Mouse (Mus musculus): Measurements from ENCODE around the gene Mast1.
"Not testable (repeated sequence)": the region's sequence is repeated elsewhere in the genome, so short reads cannot be mapped to it uniquely, and the experiment has no call there.

Mast1 gene

DNA sequence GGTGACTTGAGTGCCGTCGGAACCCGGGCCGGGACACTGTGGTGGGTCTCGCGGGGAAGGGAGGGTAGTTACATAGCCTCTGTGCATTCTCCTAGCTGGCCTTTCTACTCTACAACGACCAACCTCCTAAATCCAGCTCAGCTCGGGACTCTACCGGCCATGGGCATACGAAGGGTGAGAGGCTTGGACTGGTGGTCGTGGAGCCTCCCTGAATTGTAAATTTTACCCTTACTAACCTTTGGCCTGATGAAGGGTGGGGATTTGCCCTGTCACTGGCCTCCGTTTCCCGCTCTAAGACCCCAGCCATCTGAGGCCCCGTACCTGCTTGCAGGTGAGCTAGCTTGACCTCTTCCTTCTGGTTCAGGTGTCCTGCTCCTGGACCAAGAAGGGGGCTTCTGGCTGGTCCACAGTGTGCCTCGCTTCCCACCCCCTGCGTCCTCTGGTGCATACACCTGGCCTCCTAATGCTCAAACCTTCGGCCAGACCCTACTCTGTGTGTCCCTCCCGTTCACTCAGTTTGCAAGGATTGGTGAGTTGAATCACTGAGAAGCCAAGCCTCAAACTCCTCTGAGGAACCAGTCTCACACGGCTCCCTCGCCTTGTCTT is 27.9 kb downstream of the Mast1 start:
- no peak for DNase-seq (ENCODE audit: low spot score)

DNA sequence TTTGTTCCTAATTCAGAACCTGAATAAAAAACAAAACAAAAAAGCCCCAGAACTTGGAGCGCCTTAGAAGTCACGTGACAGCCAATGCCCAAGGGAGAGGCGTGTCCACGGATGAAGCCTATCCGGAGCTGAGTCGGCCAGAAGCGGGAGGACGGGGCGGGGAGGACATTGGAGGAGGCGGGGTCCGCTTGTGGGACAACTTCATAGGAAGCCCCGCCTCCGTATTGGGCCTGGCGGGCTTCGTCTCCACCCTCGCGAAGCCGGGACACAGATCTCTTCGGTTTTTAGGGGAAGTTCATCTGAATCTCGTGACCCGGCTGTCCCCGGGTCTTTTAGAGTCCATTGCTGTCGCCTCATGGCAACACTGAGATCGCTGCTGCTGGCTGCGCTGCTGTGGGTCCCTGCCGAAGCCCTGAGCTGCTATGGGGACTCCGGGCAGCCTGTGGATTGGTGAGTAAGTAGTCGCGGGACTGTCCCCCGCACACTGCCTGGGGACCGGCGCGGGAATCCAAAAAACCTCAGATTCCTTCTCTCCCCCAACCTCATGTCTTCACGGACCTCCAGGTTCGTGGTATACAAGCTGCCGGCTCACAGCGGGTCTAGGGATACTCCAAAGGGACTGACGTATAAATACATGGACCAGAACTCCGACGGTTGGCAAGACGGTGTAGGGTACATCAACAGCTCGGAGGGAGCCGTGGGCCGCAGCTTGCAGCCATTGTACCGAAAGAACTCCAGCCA is 28.6 kb downstream of the Mast1 start, which contains the start of gene Dnase2a:
Gene Dnase2a, plus strand, starts transcription at position 140 of the 741 bp plus-strand sequence.
- peak; percentile 89 for DNase-seq (ENCODE audit: low spot score)

DNA sequence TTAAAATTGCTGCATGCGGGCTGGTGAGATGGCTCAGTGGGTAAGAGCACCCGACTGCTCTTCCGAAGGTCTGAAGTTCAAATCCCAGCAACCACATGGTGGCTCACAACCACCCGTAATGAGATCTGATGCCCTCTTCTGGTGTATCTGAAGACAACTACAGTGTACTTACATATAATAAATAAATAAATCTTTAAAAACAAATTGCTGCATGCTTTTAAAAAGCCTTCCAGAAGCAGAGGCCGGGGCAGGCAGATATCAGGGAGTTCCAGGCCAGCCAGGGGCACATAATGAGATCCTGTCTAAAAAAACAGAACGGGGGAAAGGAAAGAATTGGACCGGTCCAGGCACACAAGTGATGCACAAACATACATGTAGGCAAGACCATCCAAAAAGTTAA is 29.2 kb downstream of the Mast1 start:
- not testable (repeated sequence) for DNase-seq (ENCODE audit: low spot score)

DNA sequence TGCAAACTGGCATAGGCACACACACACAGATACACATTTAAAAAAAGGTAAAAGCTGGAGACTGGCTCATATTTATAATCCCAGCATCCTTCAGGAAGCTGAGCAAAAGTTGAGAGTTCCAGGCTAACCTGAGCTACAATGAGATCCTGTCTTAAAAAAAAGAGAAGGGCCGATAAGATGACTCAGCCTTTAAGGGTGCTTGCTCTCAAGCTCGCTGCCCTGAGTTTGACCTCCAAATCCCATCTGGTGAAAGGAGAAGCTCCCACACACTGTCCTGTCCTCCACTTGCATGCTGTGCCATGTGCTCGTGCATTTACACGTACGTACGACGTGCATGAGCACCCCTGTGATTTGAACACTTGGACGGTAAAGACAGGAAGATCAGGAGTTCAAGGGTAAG is 29.7 kb downstream of the Mast1 start:
- DNase-seq (ENCODE audit: low spot score), result no peak

- no peak for DNase-seq (ENCODE audit: low spot score)
Observed at GRCm38 (mm10) chr8:84907037-84907436, 30.1 kb downstream of the Mast1 start.

- DNase-seq (ENCODE audit: low spot score), result no peak
Observed at GRCm38 (mm10) chr8:84904351-84904750, 32.8 kb downstream of the Mast1 start.

DNA sequence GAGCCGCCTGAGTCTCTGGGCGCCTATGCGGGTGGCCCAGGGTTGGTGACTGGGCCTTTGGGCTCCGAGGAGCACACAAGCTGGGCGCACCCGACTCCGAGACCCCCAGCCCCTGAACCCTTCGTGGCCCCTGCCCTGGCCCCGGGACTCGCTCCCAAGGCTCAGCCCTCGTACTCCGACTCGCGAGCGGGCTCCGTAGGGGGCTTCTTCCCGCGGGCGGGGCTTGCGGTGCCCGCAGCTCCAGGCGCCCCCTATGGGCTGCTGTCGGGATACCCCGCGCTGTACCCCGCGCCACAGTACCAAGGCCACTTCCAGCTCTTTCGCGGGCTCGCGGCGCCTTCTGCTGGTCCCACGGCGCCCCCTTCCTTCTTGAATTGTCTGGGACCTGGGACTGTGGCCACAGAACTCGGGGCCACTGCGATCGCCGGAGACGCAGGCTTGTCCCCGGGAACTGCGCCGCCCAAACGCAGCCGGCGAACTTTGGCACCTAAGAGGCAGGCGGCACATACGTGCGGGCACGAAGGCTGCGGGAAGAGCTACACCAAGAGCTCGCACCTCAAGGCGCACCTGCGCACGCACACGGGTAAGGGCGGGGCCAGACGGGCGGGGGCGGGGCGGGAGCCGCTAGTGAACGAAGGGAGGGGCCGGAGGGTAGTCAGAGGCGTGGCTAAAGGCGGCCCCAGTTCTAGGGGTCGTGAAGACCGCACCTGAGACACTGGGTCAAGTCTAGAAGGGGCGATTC is 34.1 kb downstream of the Mast1 start:
- DNase-seq (ENCODE audit: low spot score), result peak; percentile 96

GRCm38 (mm10) chr8:84902367-84902919 is 34.7 kb downstream of the Mast1 start:
- no peak for DNase-seq (ENCODE audit: low spot score)

DNA sequence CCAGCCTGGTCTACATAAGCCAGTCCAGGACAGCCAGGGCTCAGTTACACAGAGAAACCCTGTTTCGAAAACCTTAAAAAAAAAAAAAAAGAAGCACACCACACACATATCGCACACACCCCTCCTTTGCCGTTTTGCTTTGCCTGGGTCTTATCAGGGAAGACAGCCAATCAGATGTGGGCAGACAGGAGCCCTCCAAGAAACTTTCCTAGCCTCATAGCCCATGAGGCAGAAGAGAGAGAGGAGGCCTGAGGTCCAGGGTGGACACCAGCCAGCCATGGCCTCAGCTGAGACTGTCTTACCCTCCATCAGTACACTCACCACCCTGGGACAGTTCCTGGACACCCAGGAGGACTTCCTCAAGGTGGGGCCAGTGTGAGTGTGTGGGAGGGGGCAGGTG is 35.4 kb downstream of the Mast1 start, which contains the start of gene Klf1:
Gene Klf1, plus strand, starts transcription at position 177 of the 400 bp plus-strand sequence.
- DNase-seq (ENCODE audit: low spot score), result no peak

DNA sequence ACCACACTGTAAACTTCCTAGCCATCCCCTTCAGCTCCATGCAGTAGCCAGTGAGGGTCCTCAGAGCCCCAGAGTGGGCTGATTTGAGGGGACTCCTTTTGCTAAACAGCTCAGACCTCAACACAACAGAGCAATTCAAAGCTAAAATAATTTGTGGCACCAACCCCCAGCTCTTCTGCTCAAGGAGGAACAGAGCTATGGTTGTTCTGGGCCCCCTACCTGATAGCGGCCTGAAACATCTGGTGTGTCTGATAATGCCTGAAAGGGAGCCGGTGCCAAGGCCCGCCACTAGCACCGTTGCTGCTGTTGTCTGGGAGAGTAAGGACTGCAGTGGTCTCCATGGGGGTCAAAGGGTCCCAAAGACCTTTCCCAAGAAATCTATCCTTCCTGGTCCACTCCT is 36.1 kb downstream of the Mast1 start:
- no peak for DNase-seq (ENCODE audit: low spot score)

GRCm38 (mm10) chr8:84895963-84896362 is 41.2 kb downstream of the Mast1 start:
- DNase-seq (ENCODE audit: low spot score), result no peak

DNA sequence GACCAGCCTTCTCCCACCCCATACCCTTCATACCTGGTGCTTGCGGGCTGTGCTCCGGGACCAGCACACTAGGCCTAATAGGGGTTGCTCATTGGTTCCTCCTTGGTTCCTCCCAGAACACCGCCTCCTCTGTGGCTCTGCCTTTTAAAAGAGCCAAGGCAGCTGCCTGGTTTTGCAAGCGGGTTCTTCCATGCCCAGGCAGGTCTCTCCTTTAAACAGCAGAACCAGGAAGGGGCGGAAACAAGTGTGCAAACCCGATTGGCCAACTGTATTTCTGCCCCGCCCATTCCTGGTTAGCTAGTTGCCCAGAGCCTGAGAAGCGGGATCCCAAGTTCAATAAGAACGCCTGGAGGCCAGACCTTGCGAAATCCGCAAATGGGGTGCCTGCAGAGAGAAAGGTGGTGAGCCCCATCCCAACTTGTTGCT is 43.4 kb downstream of the Mast1 start, which contains the start of gene Gcdh:
Gene Gcdh, minus strand, starts transcription at position 213 of the 426 bp plus-strand sequence.
- DNase-seq (ENCODE audit: low spot score), result peak; percentile 94

GRCm38 (mm10) chr8:84892993-84893708 is 44.0 kb downstream of the Mast1 start:
- no peak for DNase-seq (ENCODE audit: low spot score)

DNA sequence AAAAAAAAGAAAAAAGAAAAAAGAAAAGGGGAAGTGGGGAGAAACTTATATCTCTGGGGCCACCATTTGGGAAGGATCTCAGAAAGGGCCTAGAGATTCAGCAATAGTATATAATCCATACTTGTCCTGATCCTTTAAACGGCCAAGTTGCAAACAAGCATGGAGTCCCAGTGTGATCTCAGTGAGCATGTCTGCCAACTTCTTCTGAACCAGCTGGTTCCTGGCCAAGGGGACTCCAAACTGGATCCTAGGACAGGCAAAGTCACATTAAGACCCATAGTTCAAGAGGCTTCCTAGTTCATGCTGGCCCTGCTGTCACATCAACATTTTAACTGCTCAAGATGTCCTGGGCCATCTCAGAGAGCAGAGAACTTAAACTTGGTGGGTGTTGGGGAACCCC is 48.0 kb downstream of the Mast1 start:
- no peak for DNase-seq (ENCODE audit: low spot score)

DNA sequence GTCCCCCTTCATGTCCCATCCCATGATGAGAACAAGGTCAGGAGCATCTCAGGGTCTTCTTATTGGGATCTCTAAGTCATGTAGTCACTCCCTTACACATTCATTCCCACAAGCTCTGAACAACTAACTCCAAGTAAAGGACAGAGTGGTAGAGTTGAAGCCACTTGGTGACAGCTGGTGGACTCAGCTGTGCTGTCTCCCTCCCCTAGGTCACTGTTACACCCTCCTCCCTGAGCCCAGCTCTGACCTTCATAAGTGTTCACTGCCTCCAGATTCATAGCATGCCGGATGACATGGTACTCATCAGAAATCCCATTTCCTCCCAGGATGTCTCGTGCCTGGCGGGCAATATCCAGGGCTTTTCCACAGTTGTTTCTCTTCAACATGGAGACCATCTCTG is 48.9 kb downstream of the Mast1 start:
- DNase-seq (ENCODE audit: low spot score), result no peak

DNA sequence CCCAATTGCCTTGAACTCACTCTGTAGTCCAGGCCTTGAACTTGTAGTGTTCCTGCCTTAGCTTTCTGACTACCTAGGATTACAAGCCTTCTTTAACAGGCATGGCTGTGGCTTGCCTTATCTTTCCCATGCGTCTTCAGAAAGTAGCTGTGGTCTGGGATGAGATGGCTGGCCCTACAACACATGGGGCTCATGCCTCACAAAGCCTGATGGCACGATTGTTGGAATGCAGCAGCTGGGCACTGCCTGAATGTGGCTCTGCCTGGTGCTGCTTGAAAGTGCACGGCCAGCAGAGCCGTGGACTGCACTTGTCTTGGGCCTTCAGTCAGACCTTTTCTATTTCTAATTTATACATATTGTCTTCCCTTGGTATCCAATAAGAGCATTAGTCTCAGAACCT is 52.4 kb downstream of the Mast1 start:
- DNase-seq (ENCODE audit: low spot score), result no peak

DNA sequence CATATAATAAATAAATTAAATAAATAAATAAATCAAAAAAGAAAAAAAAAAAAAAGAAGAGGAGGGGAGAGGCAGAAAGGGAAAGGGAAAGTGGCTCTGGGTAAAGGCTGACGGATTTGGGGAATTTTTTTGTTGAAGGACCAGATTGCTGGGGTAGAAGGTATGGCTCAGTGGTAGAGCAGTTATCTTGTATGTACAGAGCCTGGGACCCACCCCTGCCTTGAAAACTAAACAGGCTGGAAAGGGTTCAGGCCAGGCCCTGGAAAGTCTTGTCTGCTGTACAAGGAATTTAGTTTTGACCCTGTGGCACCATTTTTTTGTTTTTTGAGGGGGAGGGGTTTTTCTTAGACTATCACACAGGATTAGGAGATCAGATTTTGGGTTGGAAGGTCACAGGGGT is 58.2 kb downstream of the Mast1 start:
- DNase-seq (ENCODE audit: low spot score), result no peak

- no peak for DNase-seq (ENCODE audit: low spot score)
Observed at GRCm38 (mm10) chr8:84877297-84878035, 59.7 kb downstream of the Mast1 start.

GRCm38 (mm10) chr8:84874339-84874738 is 62.8 kb downstream of the Mast1 start:
- DNase-seq (ENCODE audit: low spot score), result no peak

- no peak for DNase-seq (ENCODE audit: low spot score)
Observed at GRCm38 (mm10) chr8:84873016-84873415, 64.1 kb downstream of the Mast1 start.

DNA sequence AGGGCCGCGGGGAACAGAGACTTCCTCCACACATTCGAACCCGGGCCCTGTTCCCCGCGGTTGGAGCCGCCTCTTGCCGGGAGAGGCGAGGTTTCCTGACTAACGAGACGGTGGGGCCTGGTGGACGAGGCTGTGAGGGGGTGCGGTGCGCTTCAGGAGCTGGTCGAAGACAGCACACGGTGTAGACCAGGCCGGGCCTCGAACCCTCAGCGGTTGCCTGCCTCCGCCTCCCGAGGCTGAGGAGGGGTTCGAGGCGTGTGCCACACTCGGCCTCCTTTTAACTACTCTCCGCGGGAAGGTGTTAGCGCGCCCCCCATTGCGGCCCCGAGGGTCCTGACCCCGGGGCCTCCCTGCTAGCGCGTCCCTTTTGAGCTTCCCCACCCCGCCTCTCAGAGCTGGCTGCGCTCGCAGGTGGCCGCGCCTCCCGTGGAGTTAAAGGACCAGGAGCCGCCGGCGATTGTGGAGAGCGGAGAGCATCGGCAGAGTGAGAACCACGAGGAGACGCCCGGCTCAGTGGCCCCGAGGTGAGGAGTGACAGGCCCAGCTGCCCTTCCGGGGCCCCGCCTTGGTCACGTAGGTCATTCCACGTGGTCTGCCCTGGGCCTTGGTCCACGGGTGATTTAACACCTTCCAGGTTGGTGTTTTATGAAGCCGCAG is 64.7 kb downstream of the Mast1 start:
- no peak for DNase-seq (ENCODE audit: low spot score)
